Mouse (Mus musculus) T-helper 2 cell (primary cell): ENCODE data around the gene Bmpr1b.

Experiments
- in situ Hi-C: fragments of 300-600 bp; cut with MboI, MseI; formaldehyde crosslinking; loops from one replicate; pipeline ENCODE4 v1.15.1; 2025; ENCODE audit warnings: high pct_unique_total_duplicates

Bmpr1b gene

GRCm38 (mm10) chr3:142040345-142040744 lies 128.9 kb downstream of the Bmpr1b start:
- in situ Hi-C loops: no loop called here

- in situ Hi-C loops: no loop called here
Measured at GRCm38 (mm10) chr3:142034160-142034559, 135.1 kb downstream of the Bmpr1b start.

GRCm38 (mm10) chr3:142019716-142020115 lies 149.5 kb downstream of the Bmpr1b start:
- in situ Hi-C loops: no loop called here

GRCm38 (mm10) chr3:141984548-141984947 lies 184.7 kb downstream of the Bmpr1b start:
- in situ Hi-C loops: no loop called here

- in situ Hi-C loops: no loop called here
Measured at GRCm38 (mm10) chr3:141981613-141982432, 187.4 kb downstream of the Bmpr1b start.

DNA sequence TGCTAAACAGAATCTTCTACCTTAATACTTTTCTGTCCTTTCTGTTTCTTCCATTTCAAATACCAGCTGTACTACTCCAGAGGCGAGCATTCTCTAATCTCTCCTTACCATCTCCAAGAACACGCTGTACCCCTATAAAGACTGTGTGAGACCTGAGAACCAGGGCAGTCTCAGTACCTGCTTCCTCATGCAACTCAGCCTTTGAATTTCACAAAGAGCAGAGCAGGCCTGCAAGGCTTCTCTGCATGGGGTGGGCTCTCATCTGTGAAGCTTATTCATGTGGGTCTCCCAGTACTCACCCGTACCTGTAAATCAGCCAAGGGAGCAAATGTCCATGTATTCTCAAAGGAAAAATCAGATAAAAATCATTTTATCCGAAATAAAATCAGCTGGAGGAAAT lies 203.0 kb downstream of the Bmpr1b start:
- in situ Hi-C loops: no loop called here

DNA sequence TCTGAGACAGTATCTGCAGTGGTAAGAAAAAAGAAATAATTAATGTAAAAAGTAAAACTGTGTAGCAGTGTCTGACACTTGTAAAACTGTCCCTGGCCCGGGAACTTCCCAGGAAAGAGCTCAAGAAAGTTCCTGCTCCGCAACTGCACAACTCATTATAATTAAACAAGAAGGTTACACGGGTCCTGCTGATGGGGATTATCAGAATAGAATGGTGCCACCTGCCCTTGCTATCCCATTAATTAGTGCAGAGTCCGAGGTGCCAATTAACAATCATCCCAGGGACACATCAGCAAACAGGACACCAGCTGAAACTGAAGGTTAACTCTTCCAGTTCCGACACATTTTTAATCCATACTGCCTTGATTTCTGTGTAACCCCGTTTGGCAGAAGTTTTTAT lies 216.3 kb downstream of the Bmpr1b start:
- in situ Hi-C loops: no loop called here

DNA sequence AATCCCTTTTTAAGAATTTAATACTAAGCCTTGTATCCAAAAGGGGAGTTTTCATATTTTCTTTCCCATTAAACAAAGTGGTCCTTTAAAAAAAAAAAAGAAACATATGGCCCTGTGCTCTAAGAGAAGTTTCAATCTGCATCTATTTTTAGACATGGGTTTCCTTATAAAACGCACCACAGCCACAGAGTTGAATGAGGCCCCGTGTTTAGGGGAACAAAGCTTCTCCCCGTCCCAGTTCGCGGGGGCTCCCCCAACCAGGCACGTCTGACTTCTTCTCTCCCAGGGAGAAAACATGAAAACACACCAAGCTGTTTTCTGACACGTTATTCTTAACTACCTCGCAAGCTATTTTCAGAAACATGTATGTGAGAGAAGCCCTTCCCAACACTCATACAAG lies 218.6 kb downstream of the Bmpr1b start:
- in situ Hi-C loops: no loop called here

- in situ Hi-C loops: no loop called here
Measured at GRCm38 (mm10) chr3:141948506-141948905, 220.7 kb downstream of the Bmpr1b start.

- in situ Hi-C loops: no loop called here
Measured at GRCm38 (mm10) chr3:141948096-141948495, 221.1 kb downstream of the Bmpr1b start.

- in situ Hi-C loops: no loop called here
Measured at GRCm38 (mm10) chr3:141946846-141947245, 222.4 kb downstream of the Bmpr1b start.

DNA sequence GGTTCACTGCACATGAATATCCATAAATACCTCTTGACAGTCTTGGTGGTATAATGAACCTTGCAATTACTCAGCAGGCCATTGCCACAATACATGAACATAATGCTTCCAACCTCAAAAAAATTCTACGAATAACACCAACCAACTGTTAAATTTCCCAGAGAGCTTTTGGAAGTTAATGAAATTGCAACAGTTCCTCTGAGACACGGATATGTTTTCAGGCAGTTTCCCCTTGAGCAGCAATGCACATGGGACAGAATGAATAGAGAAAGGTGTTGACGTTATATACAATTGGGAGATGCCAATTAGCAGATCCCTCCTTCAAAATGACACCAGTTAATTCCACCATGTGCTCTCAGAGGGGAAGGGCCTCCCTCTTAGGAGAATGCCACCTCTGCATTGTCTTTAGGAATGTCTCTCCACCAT lies 225.9 kb downstream of the Bmpr1b start:
- in situ Hi-C loops: no loop called here

GRCm38 (mm10) chr3:141940207-141940606 lies 229.0 kb downstream of the Bmpr1b start:
- in situ Hi-C loops: no loop called here

- in situ Hi-C loops: no loop called here
Measured at GRCm38 (mm10) chr3:141936594-141937272, 232.5 kb downstream of the Bmpr1b start.

DNA sequence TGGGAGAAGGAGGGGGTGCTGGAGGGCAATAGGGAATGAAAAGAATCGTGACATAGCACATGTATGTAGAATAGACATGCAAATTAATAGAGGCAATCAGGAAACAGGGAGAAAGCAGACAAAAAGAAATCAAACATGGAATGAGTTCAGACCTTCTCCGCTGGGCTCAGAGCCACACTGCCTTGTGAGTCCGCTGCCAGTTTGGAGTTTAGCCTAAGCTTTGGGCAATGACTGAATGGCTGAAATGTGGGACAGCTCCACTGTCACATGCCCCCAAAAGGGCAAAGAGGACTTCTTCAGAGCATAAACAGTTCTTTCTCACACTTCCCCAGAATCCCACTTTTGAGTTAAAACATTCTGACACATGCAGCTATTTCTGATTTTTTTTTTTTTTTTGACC lies 236.3 kb downstream of the Bmpr1b start:
- in situ Hi-C loops: no loop called here

- in situ Hi-C loops: no loop called here
Measured at GRCm38 (mm10) chr3:141931372-141932092, 237.7 kb downstream of the Bmpr1b start.

DNA sequence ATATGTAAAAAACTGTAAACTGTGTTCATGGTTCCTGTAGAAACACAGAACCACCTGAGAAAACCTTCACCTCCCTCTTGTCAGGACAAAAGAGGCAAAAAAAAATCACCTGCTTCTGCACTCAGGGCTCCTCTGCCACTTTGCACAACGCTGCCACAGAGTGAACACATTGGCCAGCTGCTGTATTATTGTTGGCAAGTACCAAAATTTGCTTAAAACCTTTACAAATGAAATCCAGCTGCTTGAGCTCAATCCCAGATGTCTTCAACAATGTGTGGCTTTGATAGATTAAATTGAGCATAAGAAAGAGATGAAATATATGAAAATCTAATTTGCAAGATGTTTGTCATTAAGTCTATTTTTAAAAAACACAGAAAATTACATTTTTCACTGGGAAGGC lies 245.8 kb downstream of the Bmpr1b start:
- in situ Hi-C loops: no loop called here

- in situ Hi-C loops: no loop called here
Measured at GRCm38 (mm10) chr3:141921161-141921560, 248.1 kb downstream of the Bmpr1b start.

GRCm38 (mm10) chr3:141919661-141920060 lies 249.6 kb downstream of the Bmpr1b start:
- in situ Hi-C loops: no loop called here

DNA sequence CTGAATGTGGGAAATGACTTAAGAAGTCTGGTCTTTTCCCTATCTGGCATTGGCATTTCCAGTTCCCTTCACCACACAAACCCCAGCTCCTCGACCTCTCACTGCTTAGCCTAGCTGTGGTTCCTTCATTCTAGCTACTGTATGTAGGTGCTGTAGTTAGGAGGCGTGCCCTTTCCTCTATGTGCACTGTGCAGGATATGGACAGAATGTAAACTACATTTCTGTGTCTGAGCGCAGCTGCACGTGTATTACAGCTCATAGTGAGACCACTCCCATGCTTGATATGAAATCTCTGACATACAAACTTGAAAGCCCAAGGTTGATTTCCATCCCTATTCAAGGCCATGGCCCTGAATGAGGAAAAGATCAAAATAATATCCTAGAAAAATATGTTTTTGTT lies 252.1 kb downstream of the Bmpr1b start:
- in situ Hi-C loops: no loop called here

GRCm38 (mm10) chr3:141915995-141916394 lies 253.2 kb downstream of the Bmpr1b start:
- in situ Hi-C loops: no loop called here

DNA sequence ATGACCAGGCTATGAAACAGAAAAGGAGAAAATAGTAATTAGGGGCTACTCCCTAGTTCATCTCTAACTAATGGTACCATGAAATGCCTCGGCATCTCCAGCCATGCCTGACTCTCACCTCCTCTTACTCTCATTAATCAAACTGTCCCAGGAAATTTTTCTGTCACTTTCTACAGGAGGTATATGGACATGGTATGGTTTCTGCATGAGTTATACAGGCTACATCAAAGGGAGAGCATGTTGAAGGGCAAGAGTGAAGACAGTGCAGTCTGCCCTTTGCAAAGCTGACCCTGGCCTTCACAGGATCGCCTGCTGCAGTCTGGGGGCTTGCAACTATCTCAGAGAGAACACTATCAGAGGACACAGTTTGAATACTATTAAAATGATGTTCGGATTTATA lies 254.6 kb downstream of the Bmpr1b start:
- in situ Hi-C loops: no loop called here
